Mouse (Mus musculus) lung, postnatal 0 days (tissue): Measurements from ENCODE around the gene Cbl.
A peak's percentile ranks its signal among the peaks of the same experiment; 100 is the strongest.

Experiments used
- CTCF ChIP-seq: IDR thresholded peaks from 2 replicates; pipeline ENCODE4 v1.5.1; 2016; ENCODE audit warnings: antibody characterized with exemption, mild to moderate bottlenecking
- EP300 ChIP-seq: IDR thresholded peaks from 2 replicates; pipeline ENCODE4 v1.6.1; 2016; ENCODE audit warnings: antibody characterized with exemption, mild to moderate bottlenecking, control low read depth

DNA sequence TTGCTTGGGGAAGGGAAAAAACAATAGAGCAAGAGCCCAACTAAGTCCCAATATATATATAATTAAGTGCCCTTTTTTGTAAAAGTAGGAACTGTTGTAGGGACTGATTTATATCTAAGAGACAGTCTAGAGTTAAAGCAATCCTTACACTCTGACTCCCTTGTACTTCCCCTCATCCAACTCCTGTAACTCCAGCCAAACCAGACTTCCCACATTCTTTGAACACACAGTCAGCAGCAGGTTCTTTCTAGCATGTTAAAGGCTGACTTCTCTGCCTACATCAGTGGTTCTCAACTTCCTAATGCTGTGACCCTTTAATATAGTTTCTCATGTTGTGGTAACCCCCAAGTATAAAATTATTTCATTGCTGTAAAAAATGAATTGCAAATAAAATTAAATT, 34.3 kb downstream of the Cbl start:
- TF ChIP-seq CTCF (no peak), EP300 (peak; percentile 56; the same call in 1 of the 2 replicates)
